Mouse (Mus musculus) neural tube, embryonic 11.5 days (tissue): ENCODE measurements around the gene Polr3h. TPM values are rescaled to one million over a fixed set of nuclear protein-coding genes. Genes with fewer than 3 reads are reported as not detected.
A peak's percentile ranks its signal among the peaks of the same experiment; 100 is the strongest.

Experiments
- ATAC-seq: fragments of 200-750 bp; cut with Nextera tagmentation; 2 replicates; pipeline ENCODE4 v1.8.0; 2017; ENCODE audit warnings: moderate number of reproducible peaks, mild to moderate bottlenecking, moderate TSS enrichment, moderate library complexity; ENCODE audit not compliant: insufficient read depth, low FRiP score, low TSS enrichment
- DNase-seq: peaks from one replicate; pipeline ENCODE4 v3.0.0-alpha.2; 2015; ENCODE audit warnings: low spot score
- H3K27ac ChIP-seq: fragments of 300-500 bp; sonication (generic); 2 replicates; pipeline ENCODE4 v1.5.1; 2014; ENCODE audit warnings: low read depth, mild to moderate bottlenecking, low read length
- H3K27me3 ChIP-seq: fragments of 300-500 bp; sonication (generic); 2 replicates; pipeline ENCODE4 v1.6.1; 2014; ENCODE audit warnings: mild to moderate bottlenecking, low read length, mixed read lengths; ENCODE audit not compliant: control insufficient read depth, insufficient read depth
- H3K36me3 ChIP-seq: fragments of 300-500 bp; sonication (generic); 2 replicates; pipeline ENCODE4 v1.6.1; 2014; ENCODE audit warnings: mild to moderate bottlenecking, low read length, moderate library complexity, mixed read lengths; ENCODE audit not compliant: control insufficient read depth, insufficient read depth
- H3K4me1 ChIP-seq: fragments of 300-500 bp; sonication (generic); 2 replicates; pipeline ENCODE4 v1.6.1; 2014; ENCODE audit warnings: low read length, mixed read lengths; ENCODE audit not compliant: control insufficient read depth, insufficient read depth
- H3K4me2 ChIP-seq: fragments of 300-500 bp; sonication (generic); 2 replicates; pipeline ENCODE4 v1.6.1; 2014; ENCODE audit warnings: low read depth, mild to moderate bottlenecking, moderate library complexity
- H3K4me3 ChIP-seq: fragments of 300-500 bp; sonication (generic); 2 replicates; pipeline ENCODE4 v1.5.1; 2014; ENCODE audit warnings: low read depth, low read length
- H3K9ac ChIP-seq: fragments of 300-500 bp; sonication (generic); 2 replicates; pipeline ENCODE4 v1.6.1; 2014; ENCODE audit warnings: mild to moderate bottlenecking, low read length
- H3K9me3 ChIP-seq: fragments of 300-500 bp; sonication (generic); 2 replicates; pipeline ENCODE4 v1.6.1; 2016; ENCODE audit warnings: low read length; ENCODE audit not compliant: control insufficient read depth
- WGBS: fragments of 180-500 bp; shearing (Covaris S2); extraction: QIAGEN DNeasy Blood & Tissue Kit; methylation state at CpG from one replicate; pipeline ENCODE4 v1.1.7; 2014; 5-methylcytosine and 5-hydroxymethylcytosine counted together
- polyA plus RNA-seq: library from polyadenylated mRNA; unstranded; fragments of >200 nt; fragmentation: Nextera tagmentation; extraction: Ambion mirVana; gene quantifications from 2 replicates; pipeline ENCODE4 v1.2.1, GENCODE M21; 2014

Gene Polr3h
- polyA plus RNA-seq, 1 experiment from 2014 or later: 83.0 TPM

DNA sequence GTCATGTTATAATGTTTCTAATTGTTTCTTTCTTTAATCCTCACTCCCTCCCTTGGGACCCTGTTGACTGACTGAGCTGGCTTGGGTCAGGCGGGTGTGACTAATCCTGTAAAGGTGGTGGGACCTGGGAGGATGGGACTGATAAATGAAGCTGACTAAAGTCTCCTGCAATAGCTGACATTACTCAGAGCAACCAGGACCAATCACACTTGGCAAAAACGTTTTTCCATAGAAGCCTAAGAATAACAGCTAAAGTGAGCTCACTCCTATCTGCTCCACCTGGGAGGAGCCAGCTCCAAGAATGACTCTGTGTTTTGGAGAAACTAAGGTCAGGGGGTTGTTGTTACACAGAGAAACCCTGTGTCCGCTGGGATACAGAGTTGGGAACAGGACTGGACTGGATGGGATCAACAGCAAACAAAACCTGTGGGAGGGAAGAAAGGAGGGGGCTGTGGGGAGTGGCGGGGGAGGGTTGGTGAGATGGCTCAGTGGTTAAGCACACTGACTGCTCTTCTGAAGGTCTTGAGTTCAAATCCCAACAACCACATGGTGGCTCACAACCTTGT is 39.0 kb upstream of the Polr3h start:
- Histone ChIP-seq H3K36me3 (no peaks in the 10 kb centered on the region; the same call in 1 of the 2 replicates), H3K9ac (no peak overlapping the region), H3K4me3 (no peak overlapping the region), H3K27me3 (no peaks in the 10 kb centered on the region), H3K9me3 (no peaks in the 10 kb centered on the region), H3K4me1 (peaks cover 2% of the 10 kb centered on the region; the same call in 1 of the 2 replicates), H3K4me2 (no peak overlapping the region), H3K27ac (no peak overlapping the region)
- WGBS: 67% methylated on average over 4 of the region's 4 CpGs
- ATAC-seq (no peak), DNase-seq (no peak)

DNA sequence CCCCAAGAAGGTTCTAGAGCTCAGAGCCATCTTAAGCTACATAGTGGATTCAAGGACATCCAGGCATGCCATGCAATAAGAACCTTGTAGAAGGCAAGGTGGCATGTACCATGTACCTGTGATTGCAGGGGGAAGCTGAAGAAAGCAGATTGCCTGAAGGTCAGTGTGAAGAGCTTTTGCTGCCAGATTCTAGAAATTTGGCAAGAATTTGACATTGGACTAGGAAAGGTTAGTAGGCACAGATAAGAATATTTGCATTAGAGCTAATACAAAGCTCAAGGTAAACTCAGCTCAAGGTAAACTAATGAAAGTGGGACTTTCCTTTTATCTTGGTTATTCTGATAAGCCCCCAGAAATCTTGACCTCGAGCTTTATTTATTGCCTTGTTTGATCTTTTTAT is 38.2 kb upstream of the Polr3h start:
- H3K4me3 ChIP-seq: no peak overlapping the region
- H3K27ac ChIP-seq: no peak overlapping the region
- H3K27me3 ChIP-seq: no peaks in the 10 kb centered on the region
- no peaks in the 10 kb centered on the region for H3K9me3 ChIP-seq
- peaks cover 2% of the 10 kb centered on the region; the same call in 1 of the 2 replicates for H3K4me1 ChIP-seq
- no peaks in the 10 kb centered on the region; the same call in 1 of the 2 replicates for H3K36me3 ChIP-seq
- DNase-seq (no peak), ATAC-seq (no peak)
- 68% methylated on average over 1 of the region's 1 CpGs for WGBS
- no peak overlapping the region for H3K9ac ChIP-seq
- H3K4me2 ChIP-seq: no peak overlapping the region

DNA sequence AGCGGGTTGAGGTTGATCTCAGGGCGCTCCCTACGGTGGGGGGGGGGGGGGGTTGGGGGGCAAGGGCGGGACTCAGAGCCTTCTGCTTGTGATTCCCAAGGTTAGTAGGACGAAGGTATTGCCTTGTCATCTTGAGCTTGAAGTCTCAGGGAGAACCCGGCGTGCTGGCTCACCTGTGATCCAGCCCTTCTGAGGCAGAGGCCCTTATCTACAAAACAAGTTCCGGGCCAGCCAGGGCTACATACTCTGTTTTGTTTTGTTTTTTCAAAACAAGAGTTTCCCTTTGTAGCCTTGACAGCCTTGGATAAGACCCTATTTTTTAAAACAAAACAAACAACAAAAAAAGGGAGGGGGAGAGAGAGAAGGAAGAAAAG is 35.0 kb upstream of the Polr3h start:
- no peak overlapping the region for H3K27ac ChIP-seq
- H3K9me3 ChIP-seq: no peaks in the 10 kb centered on the region
- peak overlapping the region; percentile 64 for H3K4me3 ChIP-seq
- H3K4me2 ChIP-seq: peak overlapping the region; percentile 100
- peaks cover 2% of the 10 kb centered on the region; the same call in 1 of the 2 replicates for H3K4me1 ChIP-seq
- no peak overlapping the region; the same call in 1 of the 2 replicates for H3K9ac ChIP-seq
- 3% methylated on average over 8 of the region's 8 CpGs for WGBS
- no peak for DNase-seq
- H3K27me3 ChIP-seq: no peaks in the 10 kb centered on the region
- peak; percentile 28; the same call in 1 of the 2 replicates for ATAC-seq
- no peaks in the 10 kb centered on the region; the same call in 1 of the 2 replicates for H3K36me3 ChIP-seq

DNA sequence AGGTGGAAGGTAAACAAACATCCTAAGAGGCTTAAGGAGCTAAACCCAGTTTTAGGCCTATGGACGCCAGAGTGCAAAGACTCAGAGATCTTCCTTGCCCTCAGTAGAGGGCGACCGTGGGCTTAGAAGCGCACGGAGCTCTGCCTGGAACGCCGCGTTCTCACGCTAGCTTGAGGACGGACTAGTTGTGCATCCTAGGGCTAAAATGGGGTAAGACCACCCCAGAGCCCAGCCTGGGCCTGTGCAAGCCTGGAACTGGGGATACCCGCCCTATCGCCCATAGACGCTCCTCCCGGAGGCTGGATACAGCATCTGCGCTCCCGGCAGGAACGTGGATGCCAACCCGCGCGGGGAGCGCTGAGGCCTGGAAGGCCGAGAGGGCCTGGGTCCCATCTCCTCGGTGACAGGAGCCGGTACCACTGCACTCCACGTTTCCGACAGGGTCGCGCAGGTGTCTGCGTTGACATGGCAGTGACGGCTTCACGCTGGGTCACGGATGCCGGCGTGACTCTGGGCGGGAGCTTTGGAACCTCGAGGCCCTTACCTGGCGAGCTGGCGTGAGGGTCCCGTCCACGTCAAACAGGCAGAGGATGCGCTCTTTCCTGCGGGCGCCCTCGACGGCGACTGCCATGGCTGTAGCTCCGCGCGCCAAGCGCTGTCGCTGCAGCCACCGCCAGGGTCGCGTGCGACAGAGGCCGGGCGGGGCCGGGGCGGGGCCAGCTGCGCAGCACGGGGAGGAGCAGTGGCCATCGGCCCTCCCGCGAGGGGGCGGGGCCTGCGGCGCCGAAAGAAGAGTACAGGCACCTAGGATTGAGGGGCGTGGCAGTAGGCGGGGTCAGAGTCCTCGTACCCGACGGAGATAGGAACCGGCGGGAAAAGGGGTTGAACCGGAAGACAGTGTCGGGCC is 34.4 kb upstream of the Polr3h start, which contains the start of gene Pmm1:
Pmm1 (minus strand) TSS at position 760 of the 907 bp plus-strand sequence.
- peak within 1 kb of the TSS; percentile 64 for H3K4me3 ChIP-seq
- WGBS: under 1% methylated on average over 66 of the region's 77 CpGs
- H3K9ac ChIP-seq: peak within 1 kb of the TSS; percentile 58
- H3K9me3 ChIP-seq: no peaks in the 10 kb centered on the region
- no peaks in the 10 kb centered on the region; the same call in 1 of the 2 replicates for H3K36me3 ChIP-seq
- peak within 1 kb of the TSS; percentile 72; the same call in 1 of the 2 replicates for H3K27ac ChIP-seq
- peak within 1 kb of the TSS; percentile 100 for H3K4me2 ChIP-seq
- H3K4me1 ChIP-seq: peaks cover 2% of the 10 kb centered on the region; the same call in 1 of the 2 replicates
- peak; percentile 93 for ATAC-seq
- peak; percentile 99 for DNase-seq
- no peaks in the 10 kb centered on the region for H3K27me3 ChIP-seq

DNA sequence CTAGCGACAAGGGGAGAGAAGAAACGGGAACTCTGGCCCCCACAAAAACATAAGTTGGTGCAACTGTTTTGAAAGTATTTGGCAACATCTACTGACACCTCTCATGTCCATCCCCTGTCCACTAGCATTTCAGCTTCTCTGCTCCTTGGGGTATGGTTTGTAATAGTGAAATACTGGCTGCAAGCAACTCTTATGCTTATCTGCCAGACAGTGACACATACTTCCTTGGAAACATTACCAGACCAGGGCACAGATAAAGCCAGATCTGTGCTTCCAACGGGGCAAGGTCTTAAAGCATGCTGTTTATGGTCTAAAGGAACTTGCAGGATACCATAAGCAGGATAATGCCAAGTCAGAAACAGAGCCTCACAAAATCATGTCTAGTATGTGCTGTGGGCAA is 32.9 kb upstream of the Polr3h start:
- no peak overlapping the region for H3K9ac ChIP-seq
- no peaks in the 10 kb centered on the region; the same call in 1 of the 2 replicates for H3K36me3 ChIP-seq
- H3K4me1 ChIP-seq: peaks cover 2% of the 10 kb centered on the region; the same call in 1 of the 2 replicates
- H3K4me2 ChIP-seq: no peak overlapping the region
- DNase-seq: no peak
- ATAC-seq: no peak
- no peaks in the 10 kb centered on the region for H3K9me3 ChIP-seq
- H3K27me3 ChIP-seq: no peaks in the 10 kb centered on the region
- no peak overlapping the region for H3K4me3 ChIP-seq
- no peak overlapping the region for H3K27ac ChIP-seq
- 85% methylated on average over 3 of the region's 3 CpGs for WGBS

DNA sequence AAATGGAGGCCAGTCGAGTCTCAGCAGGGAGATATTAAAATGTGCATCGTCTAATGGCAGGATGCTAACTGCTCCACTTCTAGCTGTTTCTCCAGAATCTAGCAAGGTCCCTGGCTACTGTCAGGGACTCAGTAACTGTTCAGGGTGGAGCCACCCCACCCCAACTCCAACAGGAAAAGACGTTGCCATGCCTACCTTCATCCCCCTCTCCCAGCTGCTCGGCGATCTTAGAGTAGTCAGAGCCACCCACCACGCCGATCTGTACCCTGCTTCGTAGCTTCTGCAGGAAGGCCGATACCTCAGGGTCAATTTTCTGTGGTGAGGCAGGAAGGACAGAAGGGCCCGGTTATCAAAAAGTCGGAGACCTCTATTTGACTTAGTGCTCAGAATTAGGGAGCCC is 31.6 kb upstream of the Polr3h start:
- H3K4me2 ChIP-seq: no peak overlapping the region
- H3K4me1 ChIP-seq: peaks cover 2% of the 10 kb centered on the region; the same call in 1 of the 2 replicates
- no peak overlapping the region for H3K27ac ChIP-seq
- H3K9ac ChIP-seq: no peak overlapping the region
- H3K9me3 ChIP-seq: no peaks in the 10 kb centered on the region
- H3K27me3 ChIP-seq: no peaks in the 10 kb centered on the region
- DNase-seq (no peak), ATAC-seq (no peak)
- no peaks in the 10 kb centered on the region; the same call in 1 of the 2 replicates for H3K36me3 ChIP-seq
- no peak overlapping the region for H3K4me3 ChIP-seq
- WGBS: 87% methylated on average over 11 of the region's 11 CpGs

DNA sequence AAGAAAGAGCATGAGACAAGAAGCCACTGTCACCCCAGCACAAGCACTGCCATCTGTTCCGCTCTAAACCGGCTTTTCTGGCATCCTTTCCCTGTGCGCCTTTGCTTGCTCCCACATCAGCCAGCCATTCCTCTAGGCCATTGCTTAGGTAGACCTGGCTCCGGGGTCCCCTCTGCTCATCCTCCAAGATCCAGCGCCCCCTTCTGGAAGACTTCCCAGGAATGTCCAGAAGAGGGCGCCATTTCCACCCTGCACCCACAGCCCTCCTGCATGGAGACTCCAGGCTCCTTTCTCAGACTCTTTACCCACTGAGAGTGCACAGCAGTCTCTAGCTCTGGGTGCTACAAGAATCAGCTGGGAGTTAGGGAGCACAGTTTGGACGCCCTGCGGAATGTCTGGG is 30.4 kb upstream of the Polr3h start:
- DNase-seq (peak; percentile 69), ATAC-seq (no peak)
- H3K36me3 ChIP-seq: no peaks in the 10 kb centered on the region; the same call in 1 of the 2 replicates
- no peak overlapping the region for H3K9ac ChIP-seq
- no peak overlapping the region for H3K4me2 ChIP-seq
- H3K4me3 ChIP-seq: no peak overlapping the region
- H3K27me3 ChIP-seq: no peaks in the 10 kb centered on the region
- H3K27ac ChIP-seq: no peak overlapping the region
- WGBS: 55% methylated on average over 8 of the region's 8 CpGs
- H3K4me1 ChIP-seq: peaks cover 2% of the 10 kb centered on the region; the same call in 1 of the 2 replicates
- no peaks in the 10 kb centered on the region for H3K9me3 ChIP-seq

DNA sequence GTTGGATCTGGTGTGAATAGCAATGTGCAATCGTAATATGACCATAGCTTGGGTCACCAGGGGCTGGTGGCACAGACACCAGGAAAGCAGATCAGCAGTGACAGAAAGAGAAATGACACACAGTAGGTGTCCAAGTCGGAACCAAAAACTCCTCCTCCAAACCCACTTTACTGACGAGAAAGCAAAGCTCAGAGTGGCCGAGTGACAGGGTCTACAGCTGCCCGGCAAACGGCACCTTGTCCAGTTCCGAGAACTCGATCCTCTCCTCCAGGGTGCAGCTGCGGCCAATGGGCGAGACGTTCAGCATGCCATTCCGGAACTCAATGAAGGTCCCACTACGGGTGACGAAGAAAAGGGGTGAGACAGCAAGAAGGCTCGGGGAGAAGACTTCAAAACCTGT is 29.4 kb upstream of the Polr3h start:
- Histone ChIP-seq H3K4me3 (no peak overlapping the region), H3K27me3 (no peaks in the 10 kb centered on the region), H3K9me3 (no peaks in the 10 kb centered on the region), H3K27ac (no peak overlapping the region), H3K4me1 (no peaks in the 10 kb centered on the region), H3K9ac (no peak overlapping the region), H3K36me3 (no peaks in the 10 kb centered on the region; the same call in 1 of the 2 replicates), H3K4me2 (no peak overlapping the region)
- WGBS: 90% methylated on average over 15 of the region's 15 CpGs
- no peak for ATAC-seq
- DNase-seq: no peak
